Mouse (Mus musculus) erythroblast, adult 5-6 weeks (primary cell): ENCODE results near the gene Bicral. TPM values are rescaled to one million over a fixed set of nuclear protein-coding genes. Genes with fewer than 3 reads are reported as not detected.

ENCODE experiments used
- ATAC-seq: replicated peaks from 2 replicates; pipeline ENCODE4 v1.8.0; 2016; ENCODE audit warnings: moderate number of reproducible peaks, mild to moderate bottlenecking, moderate TSS enrichment, inconsistent platforms; ENCODE audit not compliant: poor library complexity, low FRiP score, severe bottlenecking
- total RNA-seq, 2 experiments: library from RNA; stranded (forward) in 1 of 2; stranded (reverse) in 1 of 2; fragments of 150-400 nt in 1 of 2; fragments of 200-764, 138-1000 nt in 1 of 2; gene quantifications; 2 replicates each; pipeline versions ENCODE4 v1.2.3 to v1.2.4; 2015 to 2017; ENCODE audit warnings: low replicate concordance in 2 of 2

Gene Bicral
- total RNA-seq (2015; ENCODE audit: low replicate concordance) = 6.5 and 7.5 TPM in 2 replicates
- 3.7 and 4.0 TPM in 2 replicates for total RNA-seq (2017; ENCODE audit: low replicate concordance)

DNA sequence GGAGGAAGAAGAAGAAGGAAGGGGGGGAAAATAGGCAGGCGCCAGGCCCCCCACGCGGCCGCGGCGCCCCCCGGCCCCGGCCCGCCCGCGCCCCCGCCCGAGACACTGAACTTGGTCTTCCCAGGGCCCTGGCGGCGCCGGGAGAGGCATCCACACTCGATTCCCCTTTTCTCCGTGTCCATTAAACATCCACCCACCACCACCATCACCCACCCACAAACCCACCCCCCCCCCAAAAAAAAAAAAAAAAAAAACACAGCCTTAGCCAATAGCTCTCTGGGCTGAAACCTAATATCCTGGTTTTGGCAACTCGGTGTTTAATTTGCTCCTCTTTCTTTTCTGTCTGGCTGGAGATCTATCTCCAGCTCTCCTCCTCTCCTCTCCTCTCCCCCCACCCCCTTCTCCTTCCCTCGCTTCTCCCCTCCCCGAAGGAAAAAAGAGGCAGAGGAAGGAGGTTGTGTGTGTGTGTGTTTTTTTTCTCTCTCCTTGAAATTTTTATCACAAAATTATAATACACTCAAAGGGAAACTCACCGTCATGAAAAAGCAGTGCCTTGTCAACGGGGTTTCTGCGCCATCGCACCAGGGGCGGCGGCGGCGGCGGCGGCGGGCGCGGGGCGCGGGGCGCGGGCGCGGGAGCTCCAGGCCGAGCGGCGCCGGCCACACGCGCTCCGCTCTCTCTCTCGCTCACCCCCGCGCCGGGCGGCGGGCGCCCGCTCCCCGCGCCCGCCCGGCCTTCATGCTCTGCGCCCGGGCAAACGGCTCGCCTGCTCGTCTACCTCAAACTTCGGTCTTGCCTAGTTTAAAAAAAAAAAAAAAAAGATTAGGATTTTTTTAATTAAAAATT, at the start of gene Bicral:
Bicral (minus strand) TSS at position 580 of the 846 bp plus-strand sequence.
- ATAC-seq = no peak

GRCm38 (mm10) chr17:46903876-46904490, 45.7 kb upstream of the Bicral start:
- peak; percentile 98 for ATAC-seq

DNA sequence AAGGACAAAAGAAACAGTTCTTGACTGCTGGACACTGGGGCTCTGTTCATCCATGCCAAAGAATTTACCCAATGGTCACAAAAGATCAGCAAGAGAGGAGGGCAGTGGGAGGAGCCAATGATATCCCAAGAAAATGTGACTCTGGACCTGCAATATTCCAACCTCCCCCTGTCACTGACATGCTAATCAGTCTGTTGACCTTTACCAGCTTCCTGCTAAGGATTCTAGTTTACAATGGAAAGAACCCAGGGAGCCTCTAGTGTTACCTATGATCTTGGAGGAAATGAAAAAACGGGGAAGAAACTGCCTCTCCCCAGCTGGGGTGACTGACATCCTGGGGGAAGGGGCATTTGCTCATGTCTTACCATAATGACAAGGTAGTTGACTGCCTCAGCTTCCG, 42.7 kb upstream of the Bicral start:
- no peak for ATAC-seq

GRCm38 (mm10) chr17:46897221-46897950, 39.1 kb upstream of the Bicral start:
- no peak for ATAC-seq

DNA sequence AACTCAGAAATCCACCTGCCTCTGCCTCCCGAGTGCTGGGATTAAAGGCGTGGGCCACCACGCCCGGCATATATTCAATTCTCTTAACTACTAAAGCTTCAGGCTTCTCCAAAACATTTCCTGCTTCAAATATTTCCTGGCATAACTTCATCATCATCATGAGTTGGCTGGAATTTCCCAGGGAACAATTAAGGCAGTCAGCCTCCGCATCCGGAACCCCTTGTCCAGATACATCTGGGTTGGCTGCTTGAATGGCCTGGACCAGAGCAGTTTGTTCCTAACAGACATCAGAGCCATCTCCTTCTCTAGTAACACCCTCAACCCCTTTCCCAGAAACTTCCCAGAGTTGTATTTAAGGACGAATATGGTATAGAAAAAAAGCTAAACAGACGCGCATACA, 37.1 kb upstream of the Bicral start:
- no peak for ATAC-seq

- peak; percentile 32 for ATAC-seq
These were observed 32.7 kb upstream of the Bicral start for GRCm38 (mm10) chr17:46890843-46891594.

GRCm38 (mm10) chr17:46890116-46890815, 32.0 kb upstream of the Bicral start, which contains the start of gene Tbcc:
Tbcc (plus strand) TSS chr17:46890684.
- peak; percentile 93 for ATAC-seq

DNA sequence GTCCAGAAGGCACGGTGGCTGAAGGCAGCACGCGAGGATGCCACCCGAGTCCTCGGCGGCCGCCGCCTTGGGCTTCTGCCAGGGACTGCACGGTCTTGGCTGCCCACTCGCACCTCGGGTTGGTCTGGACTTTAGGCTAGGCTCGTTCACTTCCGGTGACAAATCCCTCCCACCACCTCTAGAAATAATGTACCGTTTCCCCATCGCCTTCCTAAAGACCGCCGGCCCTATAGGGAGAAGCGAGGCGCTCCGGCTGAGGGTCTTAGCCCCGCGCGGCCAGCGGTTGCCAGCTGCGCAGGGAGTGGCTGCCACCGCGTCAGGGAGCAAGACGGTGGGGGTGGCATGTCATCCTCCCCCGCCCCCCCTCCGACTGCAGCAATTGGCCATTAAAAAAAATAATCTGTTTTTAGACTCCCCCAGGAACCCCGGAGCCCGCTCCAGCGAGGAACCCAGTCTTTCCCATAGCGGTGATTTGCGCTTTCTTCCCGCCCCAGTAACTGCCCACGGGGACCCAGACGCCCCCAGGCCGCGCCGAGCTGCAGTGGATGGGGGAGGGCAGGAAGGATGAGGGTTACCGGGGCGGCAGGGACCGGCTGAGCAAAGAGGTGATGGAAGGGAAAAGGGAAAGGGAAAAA, 31.3 kb upstream of the Bicral start:
- peak; percentile 44 for ATAC-seq

DNA sequence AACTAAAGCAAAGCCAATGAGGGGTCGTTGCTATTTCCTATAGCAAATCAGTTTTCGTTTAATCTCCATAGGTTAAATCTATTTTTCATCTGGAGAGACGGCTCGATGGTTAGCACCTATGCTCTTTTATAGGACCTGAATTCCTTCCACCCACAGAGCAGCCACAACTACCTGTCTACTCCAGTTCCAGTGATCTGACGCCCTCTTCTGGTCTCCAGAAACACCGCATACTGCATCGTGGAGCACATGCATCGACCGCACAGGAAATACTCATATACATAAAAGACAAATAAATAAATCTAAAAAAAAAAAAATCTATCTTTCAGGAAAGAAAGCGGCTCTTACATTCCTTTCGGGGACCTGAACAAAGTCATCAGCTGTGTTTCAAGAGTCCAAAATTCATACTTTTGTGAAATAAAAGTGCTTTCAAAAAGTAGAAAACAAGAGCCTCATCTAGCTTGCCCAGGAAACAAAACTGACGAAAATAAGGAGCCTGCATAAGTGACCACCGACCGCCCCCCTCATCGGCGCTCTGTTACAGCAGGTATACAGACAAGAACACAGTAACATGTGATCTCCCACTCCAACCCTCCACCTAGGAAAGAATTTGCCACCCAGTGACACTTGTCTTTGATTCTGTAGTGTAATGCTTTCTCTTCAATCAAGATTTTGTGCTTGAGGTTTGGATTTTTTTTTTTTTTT, 30.4 kb upstream of the Bicral start:
- no peak for ATAC-seq

DNA sequence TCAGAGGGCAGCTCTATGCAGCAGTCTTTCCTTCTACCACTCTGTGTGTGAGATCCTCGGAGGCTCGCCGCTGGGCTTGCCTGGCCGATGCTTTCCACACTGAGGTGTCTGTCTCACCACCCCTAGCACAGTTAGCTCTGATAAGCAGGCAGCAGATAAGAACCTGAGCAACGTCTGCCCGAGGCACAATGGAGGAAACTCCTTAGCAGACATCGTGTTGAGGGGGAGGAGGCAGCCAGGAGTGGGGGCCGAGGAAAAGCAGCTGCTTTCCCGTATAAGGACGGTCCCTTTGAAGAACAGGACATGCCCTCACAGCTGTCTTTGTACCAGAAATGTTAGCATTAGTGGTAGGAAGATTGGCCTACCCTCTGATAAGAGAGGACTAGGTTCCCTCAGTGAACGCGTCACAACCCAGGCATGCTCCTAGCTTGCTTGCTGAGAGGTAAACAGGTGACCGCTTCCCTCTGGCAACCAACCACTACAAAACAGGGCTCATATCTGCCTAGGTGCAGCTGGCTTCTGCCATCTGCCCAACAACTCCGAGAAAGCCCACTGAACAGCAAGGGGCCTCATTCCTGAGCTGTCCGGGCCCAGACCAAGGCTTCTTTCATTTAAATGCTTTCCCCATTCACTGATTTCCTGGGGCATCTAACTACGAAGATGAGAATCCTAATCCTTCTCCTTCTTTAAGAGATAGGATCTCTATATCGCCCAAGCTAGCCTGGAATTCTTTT, 27.8 kb upstream of the Bicral start:
- no peak for ATAC-seq

- no peak for ATAC-seq
These were observed 27.1 kb upstream of the Bicral start for GRCm38 (mm10) chr17:46885218-46885909.

GRCm38 (mm10) chr17:46884766-46885165, 26.5 kb upstream of the Bicral start:
- no peak for ATAC-seq

DNA sequence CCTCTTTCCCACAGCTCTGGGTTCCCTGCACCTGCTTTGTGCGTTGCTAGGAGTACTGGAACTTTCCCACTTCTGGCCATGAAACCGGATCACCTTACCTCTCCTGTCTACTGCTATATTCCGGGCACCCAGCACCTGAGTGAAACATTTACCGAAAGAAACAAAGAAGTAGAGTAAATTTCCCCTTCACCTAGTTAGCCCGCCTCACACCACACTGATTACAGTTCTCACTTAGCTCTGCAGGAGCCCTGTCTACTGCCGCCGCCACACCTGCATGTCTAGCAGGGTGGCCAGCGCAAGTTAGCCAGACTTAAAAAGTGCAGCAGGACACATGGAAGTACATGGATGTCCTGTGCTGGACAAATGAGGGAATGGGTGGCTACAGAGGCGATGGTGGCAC, 24.8 kb upstream of the Bicral start:
- ATAC-seq = no peak

DNA sequence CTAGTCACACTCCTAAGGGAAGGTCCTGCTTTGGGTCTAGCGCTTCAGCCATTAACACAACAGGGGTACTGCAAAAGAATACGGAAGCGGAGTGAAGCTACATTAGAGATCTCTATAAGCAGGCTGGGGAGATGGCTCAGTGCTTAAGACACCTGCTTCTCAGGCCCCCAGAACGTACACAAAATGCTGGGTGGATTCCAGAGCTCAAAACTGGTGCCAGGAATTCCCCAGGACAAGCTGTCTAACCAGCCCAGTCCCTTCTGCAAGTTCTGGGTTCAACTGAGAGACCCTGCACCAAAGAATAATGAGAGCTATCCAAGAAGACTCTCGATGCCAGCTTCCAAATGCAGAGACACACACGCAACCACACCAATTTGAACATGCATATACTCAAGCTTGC, 23.4 kb upstream of the Bicral start:
- no peak for ATAC-seq

DNA sequence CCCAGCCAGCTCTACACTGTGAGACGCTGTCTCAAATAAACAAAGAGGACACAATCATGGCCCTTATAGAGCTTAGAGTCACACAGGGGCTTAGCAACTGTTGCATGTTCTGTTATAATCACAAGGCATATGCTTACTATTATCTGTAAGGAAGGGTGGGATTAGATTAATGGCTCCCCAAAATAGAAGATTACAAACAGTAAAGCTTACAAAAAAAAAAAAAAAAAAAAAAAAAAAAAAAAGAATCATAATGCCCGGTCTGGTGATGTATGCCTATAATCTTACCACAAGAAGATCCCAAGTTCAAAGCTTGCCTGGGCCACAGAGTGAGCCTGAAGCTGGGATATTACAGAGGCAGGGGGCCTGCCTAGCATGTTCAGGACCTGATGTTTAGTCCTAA, 22.0 kb upstream of the Bicral start:
- no peak for ATAC-seq

DNA sequence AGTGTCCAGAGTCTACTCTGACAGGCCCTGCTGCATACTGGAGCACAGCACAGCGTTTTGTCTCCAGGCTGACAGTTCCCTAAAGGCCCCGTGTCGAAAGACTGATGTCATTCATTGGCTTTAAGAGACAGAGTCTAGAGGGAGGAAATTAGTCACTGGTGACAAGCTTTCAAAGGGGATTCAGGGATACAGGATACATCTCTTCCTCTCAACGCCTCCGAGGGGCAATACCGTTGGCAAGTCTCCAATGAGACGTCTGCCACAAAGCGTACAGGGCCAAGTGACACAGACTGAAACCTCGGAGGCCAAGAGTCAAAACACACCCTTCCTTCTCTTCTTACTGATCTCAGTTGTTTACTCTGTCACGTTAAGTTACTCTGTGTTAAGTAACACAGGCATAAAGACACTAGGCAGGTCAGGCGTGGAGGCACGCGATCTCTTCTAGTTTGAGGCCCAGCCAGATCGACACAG, 21.6 kb upstream of the Bicral start:
- ATAC-seq = no peak

- ATAC-seq = no peak
These were observed 18.8 kb upstream of the Bicral start for GRCm38 (mm10) chr17:46877061-46877460.
